Mouse (Mus musculus) urinary bladder, postnatal 25 days (tissue): Measurements from ENCODE around the gene Zfp13.
"Not testable (repeated sequence)": the region's sequence is repeated elsewhere in the genome, so short reads cannot be mapped to it uniquely, and the experiment has no call there.

ENCODE experiments used
- DNase-seq: peaks from one replicate; pipeline ENCODE4 v3.0.0; 2022; ENCODE audit warnings: low spot score

The Zfp13 gene

GRCm38 (mm10) chr17:23550188-23550791 lies 49.0 kb downstream of the Zfp13 start:
- DNase-seq: peak; percentile 95

GRCm38 (mm10) chr17:23549441-23549840 lies 49.8 kb downstream of the Zfp13 start:
- DNase-seq: no peak

- DNase-seq: peak; percentile 84
Measured at GRCm38 (mm10) chr17:23548615-23549014, 50.7 kb downstream of the Zfp13 start.

- no peak for DNase-seq
Measured at GRCm38 (mm10) chr17:23547681-23548443, 51.4 kb downstream of the Zfp13 start.

- peak; percentile 83 for DNase-seq
Measured at GRCm38 (mm10) chr17:23546702-23547505, 52.4 kb downstream of the Zfp13 start.

GRCm38 (mm10) chr17:23546333-23546701 lies 53.0 kb downstream of the Zfp13 start:
- DNase-seq: peak; percentile 77

GRCm38 (mm10) chr17:23545841-23546240 lies 53.4 kb downstream of the Zfp13 start:
- DNase-seq: no peak

- no peak for DNase-seq
Measured at GRCm38 (mm10) chr17:23544766-23545165, 54.5 kb downstream of the Zfp13 start.

- peak; percentile 3 for DNase-seq
Measured at GRCm38 (mm10) chr17:23543983-23544382, 55.3 kb downstream of the Zfp13 start.

- DNase-seq: peak; percentile 15
Measured at GRCm38 (mm10) chr17:23543325-23543724, 56.0 kb downstream of the Zfp13 start.

- DNase-seq: peak; percentile 1
Measured at GRCm38 (mm10) chr17:23542835-23543234, 56.5 kb downstream of the Zfp13 start.

GRCm38 (mm10) chr17:23542004-23542720 lies 57.1 kb downstream of the Zfp13 start:
- DNase-seq: peak; percentile 1

GRCm38 (mm10) chr17:23540605-23541475 lies 58.4 kb downstream of the Zfp13 start:
- DNase-seq: no peak

- DNase-seq: no peak
Measured at GRCm38 (mm10) chr17:23540106-23540505, 59.2 kb downstream of the Zfp13 start.

- DNase-seq: no peak
Measured at GRCm38 (mm10) chr17:23539608-23540007, 59.7 kb downstream of the Zfp13 start.

- DNase-seq: peak; percentile 2
Measured at GRCm38 (mm10) chr17:23538299-23539015, 60.8 kb downstream of the Zfp13 start.

GRCm38 (mm10) chr17:23537554-23538255 lies 61.6 kb downstream of the Zfp13 start:
- no peak for DNase-seq

- not testable (repeated sequence) for DNase-seq
Measured at GRCm38 (mm10) chr17:23535046-23535788, 64.1 kb downstream of the Zfp13 start.
